Mouse (Mus musculus) midbrain, postnatal 0 days (tissue): Measurements from ENCODE around the gene Uqcc2. TPM values are rescaled to one million over a fixed set of nuclear protein-coding genes. Genes with fewer than 3 reads are reported as not detected.
A peak's percentile ranks its signal among the peaks of the same experiment; 100 is the strongest.

Source experiments
- ATAC-seq: fragments of 200-750 bp; cut with Nextera tagmentation; 2 replicates; pipeline ENCODE4 v1.8.0; 2017; ENCODE audit warnings: moderate number of reproducible peaks, mild to moderate bottlenecking, moderate TSS enrichment, moderate library complexity; ENCODE audit not compliant: low FRiP score
- DNase-seq: peaks from one replicate; pipeline ENCODE4 v3.0.0-alpha.2; 2015; ENCODE audit warnings: low spot score
- H3K27ac ChIP-seq: fragments of 300-500 bp; sonication (generic); 2 replicates; pipeline ENCODE4 v1.5.1; 2014; ENCODE audit warnings: low read depth, mild to moderate bottlenecking, low read length, mixed read lengths
- H3K27me3 ChIP-seq: fragments of 300-500 bp; sonication (generic); 2 replicates; pipeline ENCODE4 v1.6.1; 2014; ENCODE audit warnings: low read length, control low read depth, mixed read lengths; ENCODE audit not compliant: insufficient read depth
- H3K36me3 ChIP-seq: fragments of 300-500 bp; sonication (generic); 2 replicates; pipeline ENCODE4 v1.6.1; 2014; ENCODE audit warnings: low read length, control low read depth, mixed read lengths; ENCODE audit not compliant: insufficient read depth
- H3K4me1 ChIP-seq: fragments of 300-500 bp; sonication (generic); 2 replicates; pipeline ENCODE4 v1.6.1; 2014; ENCODE audit warnings: mild to moderate bottlenecking, control low read depth, antibody characterized with exemption, low read length, mixed read lengths; ENCODE audit not compliant: insufficient read depth
- H3K4me2 ChIP-seq: fragments of 300-500 bp; sonication (generic); 2 replicates; pipeline ENCODE4 v1.6.1; 2014; ENCODE audit warnings: low read depth, mild to moderate bottlenecking, low read length, mixed read lengths; ENCODE audit not compliant: poor library complexity, severe bottlenecking
- H3K4me3 ChIP-seq: fragments of 300-500 bp; sonication (generic); 2 replicates; pipeline ENCODE4 v1.5.1; 2014; ENCODE audit warnings: low read depth, mild to moderate bottlenecking, low read length, moderate library complexity
- H3K9ac ChIP-seq: fragments of 300-500 bp; sonication (generic); replicated peaks from 2 replicates; pipeline ENCODE4 v1.6.1; 2014; ENCODE audit warnings: mild to moderate bottlenecking, low read length, moderate library complexity, mixed read lengths; ENCODE audit not compliant: poor library complexity, severe bottlenecking
- H3K9me3 ChIP-seq: fragments of 300-500 bp; sonication (generic); 2 replicates; pipeline ENCODE4 v1.6.1; 2016; ENCODE audit warnings: low read length, control low read depth
- CTCF ChIP-seq: IDR thresholded peaks from 2 replicates; pipeline ENCODE4 v1.5.1; 2016; ENCODE audit warnings: antibody characterized with exemption, mild to moderate bottlenecking
- whole genome bisulfite sequencing: fragments of 180-500 bp; shearing (Covaris S2); extraction: QIAGEN DNeasy Blood & Tissue Kit; methylation state at CpG from one replicate; pipeline ENCODE4 v1.1.7; 2014; 5-methylcytosine and 5-hydroxymethylcytosine counted together
- polyA plus RNA-seq: library from polyadenylated mRNA; unstranded; fragments of >200 nt; fragmentation: Nextera tagmentation; extraction: Ambion mirVana; gene quantifications from 2 replicates; pipeline ENCODE4 v1.2.1, GENCODE M21; 2015
- total RNA-seq: library from RNA; depleted of rRNA; stranded (reverse); fragments of >200 nt; gene quantifications from 2 replicates; pipeline ENCODE4 v1.2.3, GENCODE M21; 2014

The Uqcc2 gene
- total and polyA plus RNA-seq, 2 experiments from 2014 or later = 213 to 453 TPM

GRCm38 (mm10) chr17:27152976-27153723 lies 19.4 kb upstream of the Uqcc2 start:
- no peak overlapping the region for H3K27ac ChIP-seq
- TF ChIP-seq CTCF = no peak
- WGBS = 55% methylated on average over 8 of the region's 8 CpGs

GRCm38 (mm10) chr17:27151411-27151810 lies 17.7 kb upstream of the Uqcc2 start:
- H3K27me3 ChIP-seq = no peaks in the 10 kb centered on the region
- H3K4me3 ChIP-seq = no peak overlapping the region
- no peak overlapping the region for H3K27ac ChIP-seq
- H3K36me3 ChIP-seq = no peaks in the 10 kb centered on the region
- H3K4me1 ChIP-seq = no peaks in the 10 kb centered on the region
- TF ChIP-seq CTCF = peak; percentile 49
- DNase-seq = no peak
- H3K9ac ChIP-seq = no peak overlapping the region
- WGBS = 68% methylated on average over 8 of the region's 8 CpGs
- no peak for ATAC-seq
- H3K4me2 ChIP-seq = no peak overlapping the region
- no peaks in the 10 kb centered on the region for H3K9me3 ChIP-seq

More at GRCm38 (mm10) chr17:27152976-27153723, 19.4 kb upstream of the Uqcc2 start:
- no peak for DNase-seq
- Histone ChIP-seq H3K9ac (no peak overlapping the region), H3K9me3 (no peaks in the 10 kb centered on the region), H3K4me1 (no peaks in the 10 kb centered on the region), H3K4me2 (no peak overlapping the region), H3K36me3 (no peaks in the 10 kb centered on the region), H3K4me3 (no peak overlapping the region), H3K27me3 (no peaks in the 10 kb centered on the region)
- no peak for ATAC-seq

- no peaks in the 10 kb centered on the region for H3K9me3 ChIP-seq
- 58% methylated on average over 7 of the region's 7 CpGs for WGBS
- TF ChIP-seq CTCF = no peak
- no peak overlapping the region for H3K4me3 ChIP-seq
- no peaks in the 10 kb centered on the region for H3K36me3 ChIP-seq
- no peak for DNase-seq
- ATAC-seq = no peak
- no peak overlapping the region for H3K27ac ChIP-seq
- no peaks in the 10 kb centered on the region for H3K27me3 ChIP-seq
- no peaks in the 10 kb centered on the region for H3K4me1 ChIP-seq
- H3K9ac ChIP-seq = no peak overlapping the region
- no peak overlapping the region for H3K4me2 ChIP-seq
Observed at GRCm38 (mm10) chr17:27150871-27151270, 17.2 kb upstream of the Uqcc2 start.

GRCm38 (mm10) chr17:27146323-27146923 lies 12.7 kb upstream of the Uqcc2 start:
- Histone ChIP-seq H3K4me2 (no peak overlapping the region), H3K36me3 (no peaks in the 10 kb centered on the region), H3K27ac (no peak overlapping the region), H3K27me3 (no peaks in the 10 kb centered on the region), H3K9me3 (no peaks in the 10 kb centered on the region), H3K4me3 (no peak overlapping the region), H3K4me1 (no peaks in the 10 kb centered on the region), H3K9ac (no peak overlapping the region)
- DNase-seq (no peak), ATAC-seq (no peak)
- 26% methylated on average over 8 of the region's 8 CpGs for WGBS
- TF ChIP-seq CTCF = no peak

- no peak overlapping the region for H3K4me3 ChIP-seq
- H3K4me1 ChIP-seq = peaks cover 11% of the 10 kb centered on the region
- no peak for DNase-seq
- H3K9me3 ChIP-seq = no peaks in the 10 kb centered on the region
- no peak for ATAC-seq
- no peak for TF ChIP-seq CTCF
- no peak overlapping the region for H3K27ac ChIP-seq
- H3K36me3 ChIP-seq = no peaks in the 10 kb centered on the region
- no peak overlapping the region for H3K9ac ChIP-seq
- no peaks in the 10 kb centered on the region for H3K27me3 ChIP-seq
- H3K4me2 ChIP-seq = no peak overlapping the region
- WGBS = 87% methylated on average over 4 of the region's 4 CpGs
Observed at GRCm38 (mm10) chr17:27144152-27144551, 10.4 kb upstream of the Uqcc2 start.

GRCm38 (mm10) chr17:27141971-27142450 lies 8.3 kb upstream of the Uqcc2 start:
- Histone ChIP-seq H3K27ac (no peak overlapping the region), H3K4me3 (no peak overlapping the region), H3K4me1 (peaks cover 11% of the 10 kb centered on the region), H3K36me3 (no peaks in the 10 kb centered on the region), H3K9me3 (no peaks in the 10 kb centered on the region), H3K9ac (no peak overlapping the region), H3K4me2 (no peak overlapping the region), H3K27me3 (no peaks in the 10 kb centered on the region)
- no peak for TF ChIP-seq CTCF
- WGBS = 64% methylated on average over 10 of the region's 10 CpGs
- ATAC-seq = no peak
- DNase-seq = no peak
